Mouse (Mus musculus): ENCODE data around the gene Enthd1. TPM values are rescaled to one million over a fixed set of nuclear protein-coding genes. Genes with fewer than 3 reads are reported as not detected.

The Enthd1 gene
- not detected in 2 replicates for polyA plus RNA-seq (2016; fragmentation: Nextera tagmentation; extraction: Ambion mirVana)

GRCm38 (mm10) chr15:80565106-80565665 lies at the start of gene Enthd1:
TSS of gene Enthd1 (minus strand) at chr15:80565156.
- H3K4me3 ChIP-seq, result no peak within 1 kb of the TSS
- H3K4me1 ChIP-seq, result peaks cover 6% of the 10 kb centered on the region
- DNase-seq (ENCODE audit: low spot score), result no peak
- no peak within 1 kb of the TSS for H3K27ac ChIP-seq (replicated peaks)
- H3K9me3 ChIP-seq, result no peaks in the 10 kb centered on the region
- 84% methylated on average over 19 of the region's 19 CpGs for WGBS
- no peaks in the 10 kb centered on the region for H3K36me3 ChIP-seq (replicated peaks)
- H3K27me3 ChIP-seq (replicated peaks; ENCODE audit: low read depth, poor library complexity, severe bottlenecking), result peaks cover 3% of the 10 kb centered on the region; the same call in 1 of the 2 replicates

GRCm38 (mm10) chr15:80613904-80614303 lies 48.9 kb upstream of the Enthd1 start:
- 46% methylated on average over 5 of the region's 5 CpGs for WGBS
- Histone ChIP-seq H3K4me1 (peaks cover 36% of the 10 kb centered on the region), H3K36me3 (replicated peaks) (no peaks in the 10 kb centered on the region), H3K9me3 (no peaks in the 10 kb centered on the region), H3K4me3 (no peak overlapping the region), H3K27ac (replicated peaks) (no peak overlapping the region; the same call in 1 of the 2 replicates), H3K27me3 (replicated peaks; ENCODE audit: low read depth, poor library complexity, severe bottlenecking) (peaks cover 31% of the 10 kb centered on the region)
- DNase-seq (ENCODE audit: low spot score), result peak; percentile 58

- Histone ChIP-seq H3K36me3 (replicated peaks) (no peaks in the 10 kb centered on the region), H3K9me3 (no peaks in the 10 kb centered on the region), H3K27ac (replicated peaks) (no peak overlapping the region), H3K27me3 (replicated peaks; ENCODE audit: low read depth, poor library complexity, severe bottlenecking) (peaks cover 9% of the 10 kb centered on the region), H3K4me3 (no peak overlapping the region), H3K4me1 (peaks cover 34% of the 10 kb centered on the region)
- DNase-seq (ENCODE audit: low spot score), result no peak
- 88% methylated on average over 5 of the region's 5 CpGs for WGBS
These were observed 46.5 kb upstream of the Enthd1 start for GRCm38 (mm10) chr15:80611478-80611877.

GRCm38 (mm10) chr15:80610335-80610734 lies 45.4 kb upstream of the Enthd1 start:
- Histone ChIP-seq H3K27me3 (replicated peaks; ENCODE audit: low read depth, poor library complexity, severe bottlenecking) (no peaks in the 10 kb centered on the region), H3K36me3 (replicated peaks) (no peaks in the 10 kb centered on the region), H3K4me3 (no peak overlapping the region), H3K4me1 (peaks cover 22% of the 10 kb centered on the region), H3K9me3 (no peaks in the 10 kb centered on the region), H3K27ac (replicated peaks) (no peak overlapping the region)
- 81% methylated on average over 2 of the region's 2 CpGs for WGBS
- no peak for DNase-seq (ENCODE audit: low spot score)

GRCm38 (mm10) chr15:80607970-80608369 lies 43.0 kb upstream of the Enthd1 start:
- H3K27ac ChIP-seq (replicated peaks), result no peak overlapping the region
- no peaks in the 10 kb centered on the region for H3K36me3 ChIP-seq (replicated peaks)
- H3K4me3 ChIP-seq, result no peak overlapping the region
- no peaks in the 10 kb centered on the region for H3K9me3 ChIP-seq
- WGBS, result 83% methylated on average over 3 of the region's 3 CpGs
- no peaks in the 10 kb centered on the region for H3K27me3 ChIP-seq (replicated peaks; ENCODE audit: low read depth, poor library complexity, severe bottlenecking)
- no peak for DNase-seq (ENCODE audit: low spot score)
- no peaks in the 10 kb centered on the region for H3K4me1 ChIP-seq

GRCm38 (mm10) chr15:80604026-80604425 lies 39.1 kb upstream of the Enthd1 start:
- no peak for DNase-seq (ENCODE audit: low spot score)
- 83% methylated on average over 6 of the region's 6 CpGs for WGBS
- Histone ChIP-seq H3K4me3 (no peak overlapping the region), H3K9me3 (no peaks in the 10 kb centered on the region), H3K27ac (replicated peaks) (no peak overlapping the region), H3K36me3 (replicated peaks) (no peaks in the 10 kb centered on the region), H3K27me3 (replicated peaks; ENCODE audit: low read depth, poor library complexity, severe bottlenecking) (0 out of 2 replicates have a peak, but pooled peaks cover 5% of the 10 kb centered on the region), H3K4me1 (peaks cover 12% of the 10 kb centered on the region)

GRCm38 (mm10) chr15:80602487-80602886 lies 37.5 kb upstream of the Enthd1 start:
- H3K27me3 ChIP-seq (replicated peaks; ENCODE audit: low read depth, poor library complexity, severe bottlenecking), result 0 out of 2 replicates have a peak, but pooled peaks cover 5% of the 10 kb centered on the region
- no peak overlapping the region for H3K4me3 ChIP-seq
- H3K36me3 ChIP-seq (replicated peaks), result no peaks in the 10 kb centered on the region
- DNase-seq (ENCODE audit: low spot score), result no peak
- H3K4me1 ChIP-seq, result peaks cover 16% of the 10 kb centered on the region
- no peaks in the 10 kb centered on the region for H3K9me3 ChIP-seq
- no peak overlapping the region for H3K27ac ChIP-seq (replicated peaks)
- WGBS, result 55% methylated on average over 7 of the region's 7 CpGs

- H3K27ac ChIP-seq (replicated peaks), result no peak overlapping the region
- 76% methylated on average over 7 of the region's 7 CpGs for WGBS
- H3K36me3 ChIP-seq (replicated peaks), result no peaks in the 10 kb centered on the region
- H3K4me3 ChIP-seq, result no peak overlapping the region
- H3K4me1 ChIP-seq, result peaks cover 21% of the 10 kb centered on the region
- no peaks in the 10 kb centered on the region for H3K9me3 ChIP-seq
- H3K27me3 ChIP-seq (replicated peaks; ENCODE audit: low read depth, poor library complexity, severe bottlenecking), result 0 out of 2 replicates have a peak, but pooled peaks cover 5% of the 10 kb centered on the region
- DNase-seq (ENCODE audit: low spot score), result no peak
These were observed 36.5 kb upstream of the Enthd1 start for GRCm38 (mm10) chr15:80601456-80601855.

GRCm38 (mm10) chr15:80599843-80600242 lies 34.9 kb upstream of the Enthd1 start:
- no peak for DNase-seq (ENCODE audit: low spot score)
- H3K27ac ChIP-seq (replicated peaks), result no peak overlapping the region
- no peaks in the 10 kb centered on the region for H3K36me3 ChIP-seq (replicated peaks)
- H3K27me3 ChIP-seq (replicated peaks; ENCODE audit: low read depth, poor library complexity, severe bottlenecking), result 0 out of 2 replicates have a peak, but pooled peaks cover 5% of the 10 kb centered on the region
- no peak overlapping the region for H3K4me3 ChIP-seq
- H3K4me1 ChIP-seq, result peaks cover 31% of the 10 kb centered on the region
- WGBS, result 86% methylated on average over 4 of the region's 4 CpGs
- no peaks in the 10 kb centered on the region for H3K9me3 ChIP-seq

GRCm38 (mm10) chr15:80599213-80599750 lies 34.3 kb upstream of the Enthd1 start:
- Histone ChIP-seq H3K36me3 (replicated peaks) (no peaks in the 10 kb centered on the region), H3K4me3 (0 out of 2 replicates have a peak overlapping the region, but pooled peaks have one; percentile 25), H3K4me1 (peaks cover 37% of the 10 kb centered on the region), H3K27me3 (replicated peaks; ENCODE audit: low read depth, poor library complexity, severe bottlenecking) (0 out of 2 replicates have a peak, but pooled peaks cover 5% of the 10 kb centered on the region), H3K9me3 (no peaks in the 10 kb centered on the region), H3K27ac (replicated peaks) (no peak overlapping the region)
- WGBS, result 51% methylated on average over 16 of the region's 16 CpGs
- DNase-seq (ENCODE audit: low spot score), result no peak

GRCm38 (mm10) chr15:80598750-80599149 lies 33.8 kb upstream of the Enthd1 start:
- WGBS, result 80% methylated on average over 12 of the region's 12 CpGs
- Histone ChIP-seq H3K36me3 (replicated peaks) (no peaks in the 10 kb centered on the region), H3K9me3 (no peaks in the 10 kb centered on the region), H3K27me3 (replicated peaks; ENCODE audit: low read depth, poor library complexity, severe bottlenecking) (0 out of 2 replicates have a peak, but pooled peaks cover 5% of the 10 kb centered on the region), H3K4me1 (peaks cover 42% of the 10 kb centered on the region), H3K4me3 (no peak overlapping the region), H3K27ac (replicated peaks) (no peak overlapping the region)
- DNase-seq (ENCODE audit: low spot score), result no peak

- Histone ChIP-seq H3K4me3 (no peak overlapping the region), H3K36me3 (replicated peaks) (no peaks in the 10 kb centered on the region), H3K9me3 (no peaks in the 10 kb centered on the region), H3K27me3 (replicated peaks; ENCODE audit: low read depth, poor library complexity, severe bottlenecking) (no peaks in the 10 kb centered on the region), H3K4me1 (peaks cover 29% of the 10 kb centered on the region), H3K27ac (replicated peaks) (no peak overlapping the region; the same call in 1 of the 2 replicates)
- WGBS, result 71% methylated on average over 5 of the region's 5 CpGs
- no peak for DNase-seq (ENCODE audit: low spot score)
These were observed 28.9 kb upstream of the Enthd1 start for GRCm38 (mm10) chr15:80593877-80594276.

- H3K27me3 ChIP-seq (replicated peaks; ENCODE audit: low read depth, poor library complexity, severe bottlenecking), result no peaks in the 10 kb centered on the region
- H3K4me1 ChIP-seq, result peaks cover 26% of the 10 kb centered on the region
- DNase-seq (ENCODE audit: low spot score), result no peak
- no peaks in the 10 kb centered on the region for H3K36me3 ChIP-seq (replicated peaks)
- no peak overlapping the region for H3K27ac ChIP-seq (replicated peaks)
- H3K4me3 ChIP-seq, result no peak overlapping the region
- H3K9me3 ChIP-seq, result no peaks in the 10 kb centered on the region
- WGBS, result 87% methylated on average over 6 of the region's 6 CpGs
These were observed 27.8 kb upstream of the Enthd1 start for GRCm38 (mm10) chr15:80592737-80593136.
